Mouse (Mus musculus) stomach, postnatal 0 days (tissue): Measurements from ENCODE around the gene Dexi.

Experiments
- CTCF ChIP-seq: IDR thresholded peaks from 2 replicates; pipeline ENCODE4 v1.5.1; 2016; ENCODE audit warnings: antibody characterized with exemption, low read depth, mild to moderate bottlenecking, moderate library complexity
- EP300 ChIP-seq: optimal IDR thresholded peaks from 2 replicates; pipeline ENCODE3; 2016; ENCODE audit warnings: antibody characterized with exemption

DNA sequence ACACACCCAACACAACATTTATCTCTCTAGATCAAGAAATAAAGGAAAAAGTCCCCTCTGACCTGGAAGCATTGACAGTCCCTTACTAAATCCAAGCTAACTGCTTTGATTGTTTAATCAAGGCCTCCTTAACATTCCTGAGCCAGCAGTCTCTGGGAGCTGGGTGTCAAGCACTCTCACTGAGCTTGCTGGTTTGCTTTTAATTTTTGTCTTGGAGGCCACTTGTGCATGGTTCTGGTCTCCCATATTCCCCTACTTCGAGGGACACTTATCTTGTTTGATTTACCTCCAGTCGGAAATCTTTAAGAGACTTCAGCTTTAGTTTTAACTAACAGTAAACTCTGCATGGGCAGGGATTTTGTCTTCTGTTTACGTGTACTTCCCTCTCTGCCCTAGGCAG lies 67.9 kb downstream of the Dexi start:
- TF ChIP-seq EP300 (no peak), CTCF (no peak)
